Mouse (Mus musculus) left cerebral cortex, adult 2 months (tissue): ENCODE measurements around the gene Pim3. TPM values are rescaled to one million over a fixed set of nuclear protein-coding genes. Genes with fewer than 3 reads are reported as not detected.

Source experiments
- DNase-seq, 2 experiments: peaks; one replicate each; pipeline ENCODE4 v3.0.0; 2021 to 2022; ENCODE audit warnings: low spot score in 2 of 2, mixed read lengths in 1 of 2; ENCODE audit errors: extremely low spot score in 1 of 2
- H3K27ac ChIP-seq: fragments of 200-600 bp; 2 replicates; pipeline ENCODE4 v1.8.1; 2022
- H3K4me3 ChIP-seq: fragments of 200-600 bp; 2 replicates; pipeline ENCODE4 v1.8.1; 2022
- CTCF ChIP-seq: fragments of 200-600 bp; IDR thresholded peaks from 2 replicates; pipeline ENCODE4 v1.8.1; 2022; ENCODE audit warnings: antibody characterized with exemption, mild to moderate bottlenecking, moderate library complexity
- intact Hi-C: fragments of 180-260 bp; cut with DNase I; formaldehyde crosslinking; loops from one replicate; pipeline ENCODE4 v1.15.1; 2025
- total RNA-seq, 2 experiments: library from RNA; stranded (reverse); gene quantifications; 2 replicates each; pipeline ENCODE4 v1.2.3; 2021

Pim3 gene
- total RNA-seq, 2 experiments from 2014 or later: 46.8 to 50.0 TPM

GRCm38 (mm10) chr15:88827466-88827865 is 34.5 kb upstream of the Pim3 start:
- no peak for TF ChIP-seq CTCF
- Histone ChIP-seq H3K27ac (no peak overlapping the region), H3K4me3 (no peak overlapping the region)
- intact Hi-C loops: loop anchor here (5.0 kb wide), 4 partner anchors 35 to 385 kb away; partner anchors contain the start of genes Pim3, Ppp6r2 and Trabd
- no peak for DNase-seq

- TF ChIP-seq CTCF: peak; percentile 24
- peak; percentile 38 to 50 for DNase-seq
- no peak overlapping the region for H3K4me3 ChIP-seq
- intact Hi-C loops: loop anchor here (1.0 to 5.0 kb wide), 6 partner anchors 34 to 384 kb away; partner anchors contain the start of genes Pim3, Ppp6r2 and Trabd
- no peak overlapping the region for H3K27ac ChIP-seq
These were observed 33.8 kb upstream of the Pim3 start for GRCm38 (mm10) chr15:88827991-88828799.

GRCm38 (mm10) chr15:88828800-88829705 is 32.9 kb upstream of the Pim3 start:
- TF ChIP-seq CTCF: peak; percentile 69
- peak; percentile 85 to 90 for DNase-seq
- H3K4me3 ChIP-seq: no peak overlapping the region
- H3K27ac ChIP-seq: no peak overlapping the region
- intact Hi-C loops: loop anchor here (1.0 to 5.0 kb wide), 6 partner anchors 33 to 383 kb away; partner anchors contain the start of genes Pim3, Ppp6r2 and Trabd

GRCm38 (mm10) chr15:88829791-88830440 is 32.1 kb upstream of the Pim3 start:
- TF ChIP-seq CTCF: peak; percentile 16
- Histone ChIP-seq H3K4me3 (no peak overlapping the region), H3K27ac (no peak overlapping the region)
- DNase-seq: peak in 1 of 2 experiments; percentile 46
- intact Hi-C loops: loop anchor here (5.0 kb wide), 4 partner anchors 32 to 382 kb away; partner anchors contain the start of genes Pim3, Ppp6r2 and Trabd

- Histone ChIP-seq H3K27ac (no peak overlapping the region), H3K4me3 (no peak overlapping the region)
- DNase-seq: no peak
- intact Hi-C loops: no loop called here
- TF ChIP-seq CTCF: no peak
These were observed 31.3 kb upstream of the Pim3 start for GRCm38 (mm10) chr15:88830696-88831095.

- intact Hi-C loops: no loop called here
- TF ChIP-seq CTCF: no peak
- no peak overlapping the region for H3K4me3 ChIP-seq
These were observed 30.5 kb upstream of the Pim3 start for GRCm38 (mm10) chr15:88831482-88831881.

GRCm38 (mm10) chr15:88832536-88832935 is 29.4 kb upstream of the Pim3 start:
- intact Hi-C loops: no loop called here
- Histone ChIP-seq H3K27ac (no peak overlapping the region), H3K4me3 (no peak overlapping the region)
- no peak for TF ChIP-seq CTCF
- no peak for DNase-seq

More at GRCm38 (mm10) chr15:88831482-88831881, 30.5 kb upstream of the Pim3 start:
- no peak for DNase-seq
- no peak overlapping the region for H3K27ac ChIP-seq

DNA sequence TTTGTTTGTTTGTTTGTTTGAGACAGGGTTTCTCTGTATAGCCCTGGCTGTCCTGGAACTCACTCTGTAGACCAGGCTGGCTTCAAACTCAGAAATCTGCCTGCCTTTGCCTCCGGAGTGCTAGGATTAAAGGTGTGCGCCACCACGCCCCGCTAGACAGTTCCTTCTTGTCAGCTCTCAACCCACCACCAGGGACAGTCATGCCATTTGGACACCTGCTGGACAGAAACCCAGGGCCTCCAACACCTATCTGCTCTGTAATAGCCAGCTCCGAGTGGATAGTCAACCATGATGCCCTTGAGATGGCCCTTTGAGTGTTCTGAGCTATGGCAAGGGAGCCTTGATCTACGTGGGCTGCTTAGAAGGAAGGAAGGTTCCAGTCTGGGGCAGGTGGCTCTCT is 26.0 kb upstream of the Pim3 start:
- TF ChIP-seq CTCF: no peak; the same call in 1 of the 2 replicates
- DNase-seq: no peak
- Histone ChIP-seq H3K27ac (no peak overlapping the region), H3K4me3 (no peak overlapping the region)
- intact Hi-C loops: no loop called here

- Histone ChIP-seq H3K27ac (no peak overlapping the region), H3K4me3 (no peak overlapping the region)
- TF ChIP-seq CTCF: no peak
- intact Hi-C loops: no loop called here
- DNase-seq: no peak
These were observed 25.4 kb upstream of the Pim3 start for GRCm38 (mm10) chr15:88836571-88836970.

DNA sequence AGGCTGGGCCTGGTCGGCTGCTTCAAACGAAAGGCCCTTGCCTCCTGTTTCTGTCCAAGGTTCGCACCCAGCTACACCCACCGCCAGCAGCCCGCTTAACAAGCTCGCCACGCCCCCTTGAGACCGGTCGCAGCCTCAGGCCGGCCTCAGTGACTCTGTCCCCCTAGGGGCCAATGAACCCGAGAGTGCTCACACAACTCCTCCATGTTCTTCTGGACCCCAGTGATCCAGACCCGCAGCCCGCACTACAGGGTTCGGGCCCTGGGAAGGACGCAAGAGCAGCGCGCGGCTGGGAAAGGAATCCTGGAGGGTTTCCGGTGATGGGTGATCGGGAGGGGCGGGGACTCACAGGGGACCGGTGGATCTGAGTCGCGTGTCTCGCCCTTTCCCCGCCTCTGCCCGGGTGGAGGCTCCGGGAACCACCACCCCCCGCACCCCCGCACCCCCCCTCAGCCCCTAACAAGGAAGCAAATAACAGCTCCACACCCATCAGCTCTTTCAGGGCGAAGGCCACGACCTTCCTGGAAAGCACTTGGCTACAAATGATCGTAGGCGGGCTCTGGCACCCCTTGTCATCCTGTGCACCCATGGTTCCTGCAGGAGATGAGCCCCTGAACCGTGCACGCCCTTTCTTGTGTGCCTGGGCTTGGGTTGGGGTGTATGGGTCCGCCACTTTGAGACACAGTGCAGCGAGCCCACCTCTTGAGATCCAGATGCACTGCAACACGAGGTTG is 24.6 kb upstream of the Pim3 start:
- peak overlapping the region; percentile 75 for H3K27ac ChIP-seq
- intact Hi-C loops: loop anchor here (1.0 kb wide), 1 partner anchor 27 kb away; no protein-coding TSS in a partner anchor
- peak; percentile 18; the same call in 1 of the 2 replicates for TF ChIP-seq CTCF
- H3K4me3 ChIP-seq: peak overlapping the region; percentile 49
- peak; percentile 36 to 55 for DNase-seq
